Mouse (Mus musculus): ENCODE measurements at regions not wholly inside any gene's neighbourhood (a gene's known extent, or its start where the extent isn't known, plus 50 kb on each side); places are given as distances from the start of the nearest gene placed in this dataset.

GRCm38 (mm10) chr9:5616725-5617124 lies 271.5 kb downstream of the Casp12 start:
- no peak for TF ChIP-seq ELF1 (IDR thresholded peaks at IDR 0.05; ENCODE audit: low read depth, low read length)
- no peak for TF ChIP-seq EP300 (IDR thresholded peaks at IDR 0.05; ENCODE audit: low read depth in 1 of 2, low read length in 2 of 2)
- no peak for TF ChIP-seq CTCF (IDR thresholded peaks at IDR 0.05 in 2 of 3, conservative IDR thresholded peaks at IDR 0.05 in 1 of 3; ENCODE audit: control insufficient read depth in 1 of 3, insufficient read depth in 1 of 3, low read depth in 2 of 3, low read length in 3 of 3, poor library complexity in 1 of 3, severe bottlenecking in 1 of 3)
- no peak for TF ChIP-seq MAZ (IDR thresholded peaks at IDR 0.05; ENCODE audit: low read depth, low read length)
- no peak for TF ChIP-seq ZMIZ1 (IDR thresholded peaks at IDR 0.05; ENCODE audit: low read depth, low read length)
- no peak for TF ChIP-seq RCOR1 (IDR thresholded peaks at IDR 0.05; ENCODE audit: low read depth, low read length)
- no peak for TF ChIP-seq MAFK (IDR thresholded peaks at IDR 0.05; ENCODE audit: borderline replicate concordance, low read depth, low read length)
- no peak for TF ChIP-seq NRF1 (IDR thresholded peaks at IDR 0.05; ENCODE audit: insufficient read depth, low read depth, low read length, poor library complexity, severe bottlenecking)
- no peak for TF ChIP-seq SMC3 (IDR thresholded peaks at IDR 0.05; ENCODE audit: low read depth, low read length)
- no peak for TF ChIP-seq UBTF (IDR thresholded peaks at IDR 0.05; ENCODE audit: borderline replicate concordance, insufficient read depth, low read depth, low read length)
